Mouse (Mus musculus): Measurements from ENCODE around the gene Myh10.

Gene Myh10

DNA sequence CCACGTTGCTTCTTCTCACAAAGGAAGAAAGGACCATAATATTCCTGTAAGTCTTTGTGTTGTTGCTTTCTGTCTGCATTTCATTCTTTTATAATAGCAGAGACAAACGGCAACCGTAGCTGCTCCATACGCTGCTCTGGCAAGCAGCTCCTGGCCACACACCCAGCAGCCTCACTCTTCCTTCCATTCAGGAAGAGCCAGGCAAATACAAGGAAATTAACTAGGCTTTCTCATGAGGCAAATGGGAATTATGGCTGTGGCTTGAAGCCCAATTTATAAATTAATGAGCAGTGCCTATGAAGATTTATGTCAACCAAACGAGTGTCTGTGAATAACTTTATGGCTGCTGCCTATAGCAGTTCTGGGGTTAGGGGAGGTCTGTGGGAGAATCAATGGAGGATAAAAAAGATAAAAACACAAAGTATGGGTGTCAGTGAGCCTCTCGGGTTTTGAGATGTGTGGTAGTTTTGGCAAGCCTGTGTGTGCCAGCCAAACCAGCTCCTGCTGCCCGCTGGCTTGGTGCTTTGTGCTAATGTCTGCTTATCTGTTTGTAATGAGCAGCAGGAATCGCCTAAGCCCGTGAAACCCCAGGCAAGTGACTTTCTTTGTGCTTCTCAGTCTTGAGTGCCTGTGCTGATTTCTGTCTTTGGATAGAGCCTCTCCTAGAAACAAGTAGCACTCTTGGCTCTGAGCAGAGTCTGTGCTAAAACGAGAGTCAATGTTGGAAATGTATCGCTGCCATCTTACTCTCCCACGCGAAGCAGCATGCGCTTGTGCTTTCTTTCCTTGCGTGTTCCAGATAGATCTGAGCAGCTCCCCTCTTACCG is 54.2 kb downstream of the Myh10 start:
- DNase-seq (ENCODE audit: low spot score in 2 of 2): no peak

DNA sequence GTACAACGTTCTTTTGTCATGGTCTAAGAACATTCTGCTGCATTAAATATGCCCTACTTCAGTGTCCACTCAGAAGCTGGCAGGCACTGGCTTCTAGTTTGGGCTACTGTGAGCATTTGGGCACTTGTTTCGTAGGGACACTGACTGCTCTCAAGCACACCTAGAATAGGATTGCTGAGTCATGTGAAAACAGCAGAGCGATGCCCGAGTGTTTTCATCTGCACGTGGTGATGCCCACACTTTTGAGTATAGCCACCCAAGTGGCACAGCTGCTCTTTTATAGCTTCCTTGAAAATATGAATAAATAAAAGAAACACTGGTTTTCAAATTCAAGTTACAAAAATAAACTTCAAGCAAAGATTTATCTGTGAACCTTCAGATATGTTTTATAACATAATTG is 56.8 kb downstream of the Myh10 start:
- no peak for DNase-seq (ENCODE audit: low spot score in 2 of 2)

DNA sequence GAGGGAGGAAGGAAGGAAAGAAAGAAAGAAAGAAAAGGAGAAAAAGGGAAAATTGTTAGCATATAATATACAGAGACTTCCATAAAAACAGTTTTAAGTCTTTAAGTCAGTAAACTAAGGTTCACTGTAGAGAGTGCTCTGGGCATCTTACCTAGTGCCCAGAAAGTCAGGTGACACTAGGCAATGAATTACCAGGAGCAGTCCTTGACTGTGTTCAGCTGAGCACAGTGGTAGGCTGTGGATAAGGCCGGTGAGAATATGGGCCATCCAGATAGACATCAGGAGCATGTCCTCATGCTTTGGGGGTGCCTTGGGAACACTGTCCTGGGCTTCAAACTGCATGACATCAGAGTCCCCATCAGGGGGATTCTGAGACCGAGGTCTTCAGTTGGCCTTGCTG is 58.8 kb downstream of the Myh10 start:
- no peak for DNase-seq (ENCODE audit: low spot score in 2 of 2)

DNA sequence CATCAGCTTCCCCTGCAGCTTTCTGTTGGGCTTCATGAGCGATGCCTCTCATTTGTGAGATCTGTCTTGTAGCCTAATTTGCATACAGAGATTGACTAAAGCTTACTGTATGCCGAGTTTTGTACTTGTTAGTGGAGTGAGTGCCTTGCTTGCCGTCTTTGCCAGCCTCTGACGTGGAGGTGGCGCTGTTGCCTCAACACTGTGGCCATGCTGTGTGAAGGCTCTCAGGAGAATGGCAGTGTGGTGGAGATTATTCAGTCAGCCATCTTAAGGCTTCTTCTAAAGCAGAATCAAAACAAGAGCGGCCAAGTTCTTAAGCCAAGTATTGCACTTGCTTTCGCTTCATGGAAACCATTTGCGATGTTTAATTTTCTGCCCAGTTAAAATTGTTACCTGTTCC is 59.6 kb downstream of the Myh10 start:
- peak; percentile 12 to 43 for DNase-seq (ENCODE audit: low spot score in 2 of 2)

DNA sequence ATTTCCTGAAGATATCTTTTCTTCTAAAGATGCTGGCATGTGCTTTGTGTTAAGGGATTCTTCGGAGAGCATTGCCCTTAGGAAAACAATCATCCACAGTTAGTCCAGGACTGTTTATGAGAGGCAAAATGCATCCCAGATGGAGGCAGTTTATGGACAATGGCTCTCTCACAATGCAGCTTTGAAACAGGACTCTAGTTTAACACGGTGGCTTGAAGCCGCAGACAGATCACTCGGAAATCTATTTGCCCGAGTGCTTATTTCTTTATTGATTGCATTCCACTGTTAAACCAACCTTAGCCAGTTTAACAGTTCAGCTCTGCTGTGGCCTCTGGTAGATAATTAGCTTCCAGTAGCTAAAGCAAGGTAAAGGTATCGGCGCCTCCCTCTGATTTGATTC is 62.9 kb downstream of the Myh10 start:
- DNase-seq (ENCODE audit: low spot score in 2 of 2): no peak

DNA sequence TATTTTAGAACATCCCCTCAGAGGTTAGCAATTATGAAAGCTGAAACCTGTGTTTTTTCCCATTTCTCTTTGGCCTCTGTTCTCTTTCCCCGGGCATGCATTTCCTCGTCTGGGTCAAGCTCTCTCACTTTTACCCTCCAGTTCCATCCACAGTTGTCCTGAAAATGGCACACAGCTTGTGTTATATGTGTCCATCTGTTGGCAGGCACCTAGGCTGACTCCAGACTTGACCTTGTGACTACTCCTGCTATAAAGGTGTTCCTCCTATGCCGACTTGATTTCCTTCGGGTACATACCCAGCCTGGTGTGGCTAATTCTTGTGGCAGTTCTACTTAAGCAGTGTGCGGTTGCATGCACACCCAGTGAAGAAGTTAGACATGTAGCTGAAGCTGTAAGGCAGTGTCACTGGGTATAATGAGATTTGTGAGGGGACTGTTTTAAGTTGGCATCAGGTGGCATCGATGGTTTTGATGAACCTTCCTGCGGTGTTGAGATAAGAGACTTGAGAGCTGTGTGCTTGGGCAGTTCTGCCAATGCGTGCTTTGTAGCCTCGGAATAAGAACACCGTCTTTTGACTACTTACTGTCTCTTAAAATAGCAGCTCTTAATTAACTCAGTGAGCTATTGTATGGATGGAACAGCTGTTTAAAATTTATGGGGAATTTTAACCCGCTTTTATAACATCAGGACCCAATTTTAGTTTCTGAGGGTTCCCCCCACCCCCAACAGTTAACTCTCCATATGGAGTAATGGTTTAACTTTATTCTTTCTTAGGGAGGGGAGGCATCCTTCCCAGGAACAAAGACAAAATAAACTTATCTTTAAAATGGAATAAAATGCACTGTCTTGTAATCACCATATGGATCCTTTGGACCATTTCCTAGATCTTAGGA is 65.3 kb downstream of the Myh10 start:
- DNase-seq (ENCODE audit: low spot score in 2 of 2): no peak

DNA sequence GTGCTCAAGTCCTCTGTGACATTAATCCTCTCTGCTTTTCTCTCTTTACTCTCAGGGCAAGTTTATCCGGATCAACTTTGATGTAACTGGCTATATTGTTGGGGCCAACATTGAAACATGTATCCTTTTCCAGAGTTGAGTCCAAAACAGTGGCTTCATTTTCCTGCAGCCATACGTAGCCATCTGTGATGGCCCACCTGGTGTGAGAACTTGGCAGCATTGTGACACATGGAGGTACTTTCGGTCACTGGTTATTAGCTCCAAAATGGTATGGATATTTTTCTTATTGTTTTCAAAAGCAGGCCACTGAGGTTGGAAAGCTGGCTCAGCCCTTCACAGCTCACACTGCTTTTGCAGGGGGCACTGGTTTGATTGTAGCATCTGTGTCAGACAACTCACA is 68.3 kb downstream of the Myh10 start:
- DNase-seq (ENCODE audit: low spot score in 2 of 2): no peak

DNA sequence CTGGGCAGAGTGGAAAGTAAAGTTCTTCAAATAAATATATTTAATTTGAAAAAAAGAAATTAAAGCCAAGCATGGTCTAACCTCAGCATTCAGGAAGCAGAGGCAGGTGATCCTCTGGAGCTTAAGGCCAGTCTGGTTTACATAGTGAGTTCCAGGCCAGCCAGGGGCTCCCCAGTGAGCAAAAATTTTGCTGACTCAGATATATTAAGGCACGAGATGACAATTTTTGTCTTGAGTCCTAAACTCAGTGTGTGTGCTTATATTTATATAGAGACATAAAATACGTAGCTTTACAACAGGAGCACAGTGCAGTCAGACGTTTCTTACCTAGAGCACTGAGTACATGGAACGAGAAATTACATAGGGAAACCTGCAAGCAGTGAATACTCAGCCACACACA is 69.8 kb downstream of the Myh10 start:
- DNase-seq (ENCODE audit: low spot score in 2 of 2): no peak

DNA sequence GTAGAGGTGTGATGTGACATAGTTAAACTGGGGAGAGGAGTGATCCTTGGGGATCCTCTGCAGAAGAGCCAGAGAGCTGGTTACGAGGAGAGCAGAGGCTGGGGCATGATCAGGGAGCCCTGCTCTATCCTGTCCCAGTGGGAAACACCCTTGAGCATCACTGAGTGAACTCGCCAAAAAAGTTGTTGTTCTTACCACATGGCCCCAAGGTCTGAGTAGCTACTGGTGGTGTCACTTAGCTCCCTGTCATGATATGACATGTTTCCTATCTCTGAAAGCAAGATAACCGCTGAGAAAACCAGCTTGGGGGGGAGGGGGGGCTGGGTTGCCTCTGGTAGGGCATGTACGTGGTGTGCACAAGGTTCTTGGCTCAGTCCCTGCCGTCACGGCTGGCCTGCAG is 70.3 kb downstream of the Myh10 start:
- no peak for DNase-seq (ENCODE audit: low spot score in 2 of 2)

DNA sequence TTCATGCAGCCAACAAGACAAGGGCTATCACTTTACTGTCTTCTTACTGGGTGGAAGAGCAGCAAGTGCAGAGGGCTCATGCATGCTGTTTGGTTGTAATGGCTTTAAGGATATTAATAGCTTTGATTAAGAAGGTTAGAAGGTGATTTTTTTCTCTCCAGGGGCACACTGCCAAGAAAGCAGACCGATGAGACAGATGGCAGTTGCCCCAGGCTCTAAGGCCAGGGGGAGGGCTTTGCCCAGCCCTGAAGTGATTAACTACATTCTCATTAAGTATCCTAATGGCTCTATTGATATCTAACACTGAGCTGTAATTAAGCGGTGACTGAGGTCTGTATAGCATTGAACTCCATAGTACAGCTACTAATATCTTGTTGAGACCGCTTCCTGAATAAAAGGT is 73.3 kb downstream of the Myh10 start:
- no peak for DNase-seq (ENCODE audit: low spot score in 2 of 2)

DNA sequence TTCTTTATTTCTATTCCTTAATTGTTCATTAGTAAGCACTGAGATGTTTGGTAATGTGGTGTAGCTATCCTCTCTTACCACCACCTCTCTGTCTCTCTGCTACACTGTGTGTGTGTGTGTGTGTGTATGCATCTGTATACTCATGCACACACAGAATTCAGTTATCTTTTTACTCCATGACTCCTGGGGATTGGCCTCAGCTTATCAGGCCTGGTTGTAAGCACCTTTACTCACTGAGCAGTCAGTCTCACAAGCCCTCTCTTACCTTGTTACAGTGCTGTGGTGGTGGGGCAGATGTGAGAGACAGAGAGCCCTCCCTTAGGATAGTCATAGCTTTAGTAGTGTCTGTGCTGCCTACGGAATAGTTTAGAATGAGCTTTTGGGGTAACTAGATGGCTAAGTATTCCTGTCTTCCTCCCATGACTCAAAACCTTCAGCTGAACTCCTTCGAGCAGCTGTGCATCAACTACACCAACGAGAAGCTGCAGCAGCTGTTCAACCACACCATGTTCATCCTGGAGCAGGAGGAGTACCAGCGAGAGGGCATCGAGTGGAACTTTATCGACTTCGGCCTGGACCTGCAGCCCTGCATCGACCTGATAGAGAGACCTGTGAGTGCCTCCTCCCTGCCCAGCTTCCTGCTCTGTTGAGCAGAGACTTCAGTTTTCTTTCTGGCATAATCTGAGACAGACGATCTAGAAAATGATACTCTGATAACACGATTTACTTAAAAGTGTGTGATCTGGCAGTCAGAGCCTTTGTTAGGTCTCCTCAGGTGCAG is 76.6 kb downstream of the Myh10 start:
- DNase-seq (ENCODE audit: low spot score in 2 of 2): no peak

DNA sequence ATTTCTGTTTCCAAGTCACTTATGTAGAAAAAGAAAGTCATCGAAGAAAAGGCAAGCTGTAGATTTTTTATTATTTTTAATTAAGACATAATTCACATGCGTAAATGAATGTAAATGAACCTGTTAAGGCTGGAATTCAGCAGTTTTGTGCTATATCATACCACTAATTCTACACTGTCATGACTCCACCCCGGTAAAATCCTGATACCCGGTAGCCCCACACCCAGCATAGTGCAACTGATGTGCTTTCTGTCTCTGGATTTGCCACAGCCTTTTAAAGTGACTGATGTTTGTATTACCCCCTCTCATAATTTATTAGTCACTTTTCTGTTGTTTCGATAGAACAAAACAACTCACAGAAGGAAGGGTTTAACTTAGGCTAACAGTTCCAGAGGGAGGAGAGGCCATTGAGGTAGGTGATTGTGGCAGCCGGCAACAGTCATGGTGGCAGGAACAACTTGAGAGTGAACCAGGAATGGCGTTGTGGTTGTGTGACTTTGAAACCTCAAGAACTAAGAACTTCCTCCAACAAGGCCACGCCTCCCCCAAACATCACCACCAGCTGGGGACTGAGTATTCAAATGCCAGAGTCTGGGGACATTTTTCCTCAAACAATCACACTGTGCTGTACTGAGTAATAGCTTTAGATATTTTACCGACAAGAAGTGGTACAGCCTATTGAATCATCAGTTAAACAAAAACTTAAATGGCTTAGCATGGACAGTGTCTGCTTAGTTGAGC is 78.6 kb downstream of the Myh10 start:
- DNase-seq (ENCODE audit: low spot score in 2 of 2): no peak

DNA sequence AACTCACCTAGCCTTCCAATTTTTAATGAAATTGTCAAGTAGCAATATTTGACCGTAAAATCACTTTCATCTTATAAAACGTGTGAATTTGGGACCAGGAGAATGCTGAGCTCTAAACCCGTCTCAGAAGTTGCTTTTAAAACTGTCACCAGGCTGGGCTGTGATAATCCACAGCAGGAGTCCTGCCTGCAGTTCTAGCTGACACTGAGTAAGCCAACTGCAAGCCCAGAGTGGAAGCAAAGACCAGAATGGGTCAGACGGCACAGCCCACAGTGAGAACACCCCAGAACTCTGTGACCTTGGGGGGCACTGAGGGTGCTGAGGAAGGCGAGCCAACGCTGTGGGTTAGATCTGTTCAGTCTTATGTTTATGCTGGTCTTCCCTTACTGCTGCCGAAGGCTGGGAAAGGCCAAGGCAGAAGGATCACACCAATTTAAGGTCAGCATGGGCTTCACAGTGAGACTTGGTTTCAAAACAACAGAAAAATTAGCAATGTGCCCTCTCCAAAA is 84.8 kb downstream of the Myh10 start:
- DNase-seq (ENCODE audit: low spot score in 2 of 2): no peak

DNA sequence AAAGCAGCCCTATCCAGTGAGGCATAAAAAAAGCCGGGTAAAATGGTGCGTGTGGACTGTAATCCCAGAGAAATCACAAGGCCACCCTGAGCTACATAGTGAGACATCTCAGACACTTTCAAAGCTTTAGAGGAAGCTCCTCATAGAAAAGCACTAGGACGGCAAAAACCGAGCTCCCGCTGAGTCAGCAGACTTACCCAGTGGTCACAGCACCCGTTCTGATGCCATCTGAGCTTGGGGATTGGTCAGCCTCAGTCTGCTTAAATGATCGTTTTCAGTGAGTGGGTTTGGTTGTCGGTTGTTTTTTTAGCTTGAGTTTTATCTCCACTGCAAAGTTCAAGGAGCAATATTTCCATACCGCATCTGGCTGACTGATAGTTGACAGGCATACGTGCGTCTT is 86.6 kb downstream of the Myh10 start:
- DNase-seq (ENCODE audit: low spot score in 2 of 2): no peak

DNA sequence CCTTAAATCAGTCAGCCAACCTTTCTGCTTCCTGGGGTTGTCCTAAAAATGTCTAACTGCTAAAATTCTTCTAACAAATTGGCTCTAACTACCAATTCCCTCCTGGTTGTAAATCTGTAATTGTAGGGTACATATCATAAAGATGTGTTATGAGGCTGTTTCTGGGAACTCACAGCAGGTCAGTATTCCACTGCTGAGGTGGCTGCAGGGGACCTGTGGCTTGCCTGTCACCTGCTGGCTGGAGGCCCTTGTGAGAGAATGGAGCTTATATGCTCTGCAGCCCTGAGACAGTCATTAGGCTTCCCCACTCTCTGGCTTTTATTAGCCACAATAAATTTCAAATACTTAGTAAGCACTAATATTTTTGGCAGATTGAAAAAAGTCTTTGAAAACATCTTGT is 87.5 kb downstream of the Myh10 start:
- no peak for DNase-seq (ENCODE audit: low spot score in 2 of 2)

DNA sequence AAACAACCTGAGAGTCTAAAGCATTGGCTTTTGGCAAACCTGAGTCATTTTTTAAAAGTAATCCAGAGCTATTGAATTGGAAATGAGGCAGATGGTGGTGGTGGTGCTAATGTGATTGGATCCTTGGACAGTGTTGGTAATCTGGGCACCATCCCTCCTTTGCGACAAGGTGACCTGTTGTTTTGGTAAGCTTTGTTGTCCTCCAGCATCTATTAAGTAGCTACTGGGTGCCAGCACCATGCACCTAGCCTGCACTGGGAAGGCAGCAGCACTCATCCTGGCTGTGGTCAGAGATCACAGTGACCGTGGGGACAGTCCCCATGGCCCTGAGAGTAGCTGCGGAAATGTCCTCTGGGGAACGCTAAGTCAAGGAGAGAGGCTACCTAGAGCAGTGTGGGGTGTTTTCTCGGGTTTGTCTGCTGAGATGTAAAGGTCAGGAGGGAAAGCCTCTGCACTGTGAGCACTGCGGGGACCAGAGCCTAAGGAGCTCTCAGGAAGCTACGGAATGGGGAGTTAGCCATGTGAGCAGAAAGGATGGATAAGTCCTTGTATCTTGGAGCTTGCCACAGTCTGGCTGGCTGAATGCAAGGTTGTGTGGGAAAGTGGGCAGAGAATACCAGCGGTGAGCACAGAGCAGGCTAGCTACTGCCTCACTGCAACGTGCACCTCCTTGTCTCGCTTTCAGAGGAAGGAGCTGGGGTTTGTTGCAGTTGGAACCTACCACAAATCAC is 88.5 kb downstream of the Myh10 start:
- no peak for DNase-seq (ENCODE audit: low spot score in 2 of 2)

DNA sequence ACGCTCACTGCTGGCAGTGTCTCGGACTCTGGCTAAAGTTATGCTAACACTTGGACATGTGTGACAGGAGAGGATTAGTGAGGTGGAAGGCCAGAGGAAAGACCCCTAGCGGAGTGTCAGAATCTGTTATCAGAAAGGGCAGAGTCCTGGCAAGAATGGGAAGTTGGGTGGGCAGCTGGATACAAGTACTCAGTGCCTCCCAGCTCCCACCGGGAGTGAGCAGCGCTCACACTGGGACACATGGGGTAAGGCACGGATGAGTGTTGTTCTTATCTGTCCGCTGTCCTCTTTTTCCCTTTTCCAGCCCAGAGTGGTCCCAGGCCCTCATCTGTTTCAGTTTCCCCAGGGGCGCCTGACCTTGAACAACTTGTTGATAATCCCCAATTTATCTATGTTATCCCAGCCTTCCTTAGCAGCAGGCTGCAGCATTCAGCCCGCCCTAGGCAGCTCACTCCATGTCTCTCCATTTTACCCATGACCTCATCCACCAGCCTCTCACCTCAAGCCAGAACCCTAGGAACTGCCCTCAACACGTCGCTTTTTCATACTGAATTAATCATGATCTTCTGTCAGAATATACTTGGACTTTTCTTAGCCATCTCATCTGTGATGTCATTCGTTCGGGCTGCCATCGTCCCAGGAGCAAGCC is 89.2 kb downstream of the Myh10 start:
- no peak for DNase-seq (ENCODE audit: low spot score in 2 of 2)

DNA sequence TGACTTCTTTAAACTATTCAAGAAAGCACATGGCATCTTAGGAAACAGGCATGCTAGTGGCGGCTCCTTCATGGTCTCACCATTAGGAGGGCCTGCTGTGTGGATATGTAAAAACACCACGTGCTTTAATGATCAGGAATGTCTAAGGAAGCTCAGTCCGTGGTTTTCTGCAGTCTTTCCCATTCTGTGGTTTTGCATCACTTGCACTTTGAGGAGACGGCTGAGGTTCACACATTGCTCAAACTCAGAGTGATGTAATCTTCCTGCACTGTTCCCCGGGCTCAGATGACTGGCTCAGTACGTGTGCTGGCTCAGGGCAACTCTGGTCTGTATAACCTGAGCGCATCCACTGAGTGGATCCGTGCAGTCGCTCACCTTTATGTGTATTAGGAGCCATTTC is 91.0 kb downstream of the Myh10 start:
- no peak for DNase-seq (ENCODE audit: low spot score in 2 of 2)

DNA sequence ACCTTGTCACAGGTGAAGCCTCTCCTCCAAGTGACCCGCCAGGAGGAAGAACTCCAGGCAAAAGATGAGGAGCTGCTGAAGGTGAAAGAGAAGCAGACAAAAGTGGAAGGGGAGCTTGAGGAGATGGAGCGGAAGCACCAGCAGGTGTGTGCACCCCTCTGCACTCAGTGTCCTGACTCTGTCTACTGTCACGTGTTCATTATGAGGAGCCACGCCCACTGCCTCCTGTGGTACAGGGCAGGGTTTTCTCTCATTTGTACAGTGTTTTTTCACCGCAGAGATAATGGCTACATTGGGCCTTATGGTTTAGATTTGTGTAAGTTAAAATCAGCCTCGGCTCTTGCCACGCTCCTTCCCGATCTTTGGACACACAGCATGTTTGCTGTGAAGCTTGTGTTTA is 94.5 kb downstream of the Myh10 start:
- DNase-seq (ENCODE audit: low spot score in 2 of 2): no peak

DNA sequence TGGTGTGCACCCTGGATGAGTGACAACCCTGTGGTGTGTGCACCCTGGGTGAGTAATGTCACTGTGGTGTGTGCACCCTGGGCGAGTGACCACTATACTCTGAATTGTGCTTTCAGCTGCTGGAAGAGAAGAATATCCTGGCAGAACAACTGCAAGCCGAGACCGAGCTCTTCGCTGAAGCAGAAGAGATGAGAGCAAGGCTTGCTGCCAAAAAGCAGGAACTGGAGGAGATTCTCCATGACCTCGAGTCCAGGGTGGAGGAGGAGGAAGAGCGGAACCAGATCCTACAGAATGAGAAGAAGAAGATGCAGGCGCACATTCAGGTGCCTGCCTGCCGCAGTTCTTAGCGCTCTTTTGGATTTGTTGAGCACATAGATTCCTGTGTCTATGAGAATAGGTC is 95.9 kb downstream of the Myh10 start:
- DNase-seq (ENCODE audit: low spot score in 2 of 2): no peak

Measured in thymus, postnatal 10 days (tissue).